Mouse (Mus musculus) CH12.LX (cell line): Measurements from ENCODE around the gene Shld2. TPM values are rescaled to one million over a fixed set of nuclear protein-coding genes. Genes with fewer than 3 reads are reported as not detected.

Experiments
- DNase-seq: peaks from one replicate; pipeline ENCODE4 v3.0.0-alpha.2; 2013; ENCODE audit errors: extremely low read depth
- H3K27ac ChIP-seq: 2 replicates; pipeline ENCODE4 v1.5.1; 2012; ENCODE audit warnings: low read depth, mild to moderate bottlenecking, control low read depth, moderate library complexity; ENCODE audit not compliant: insufficient read depth
- H3K27me3 ChIP-seq: replicated peaks from 2 replicates; pipeline ENCODE3; 2012; ENCODE audit warnings: inconsistent platforms
- H3K36me3 ChIP-seq, 2 experiments: replicated peaks in 1 of 2; 2 replicates each; pipeline versions ENCODE3 to v1.6.1; 2012; ENCODE audit warnings: inconsistent platforms in 1 of 2, low read length in 1 of 2, mild to moderate bottlenecking in 1 of 2, mixed read lengths in 1 of 2, moderate library complexity in 1 of 2; ENCODE audit not compliant: control insufficient read depth in 1 of 2, insufficient read depth in 1 of 2
- H3K4me1 ChIP-seq, 2 experiments: 2 replicates each; pipeline ENCODE4 v1.6.1; 2012; ENCODE audit warnings: inconsistent platforms in 1 of 2, moderate library complexity in 1 of 2; ENCODE audit not compliant: insufficient read depth in 2 of 2, control insufficient read depth in 1 of 2
- H3K4me2 ChIP-seq: 2 replicates; pipeline ENCODE4 v1.6.1; 2012; ENCODE audit warnings: low read depth, mild to moderate bottlenecking, control low read depth; ENCODE audit not compliant: poor library complexity, insufficient read depth, severe bottlenecking
- H3K4me3 ChIP-seq, 3 experiments: fragments of 150-350 bp in 1 of 3; sonication (generic) in 1 of 3; replicated peaks in 1 of 3; 2 replicates each; pipeline versions ENCODE3 to v1.5.1; 2011 to 2012; ENCODE audit warnings: low read depth in 2 of 3, low read length in 2 of 3, mild to moderate bottlenecking in 2 of 3, moderate library complexity in 2 of 3, control low read depth in 1 of 3, improper control_type of control experiment in 1 of 3, inconsistent platforms in 1 of 3, mixed read lengths in 1 of 3; ENCODE audit not compliant: poor library complexity in 1 of 3
- H3K79me2 ChIP-seq: replicated peaks from 2 replicates; pipeline ENCODE4 v1.6.1; 2012; ENCODE audit warnings: mild to moderate bottlenecking, moderate library complexity; ENCODE audit not compliant: control insufficient read depth, poor library complexity, insufficient read depth, severe bottlenecking; ENCODE audit errors: extremely low read depth
- H3K9ac ChIP-seq: 2 replicates; pipeline ENCODE4 v1.6.1; 2012; ENCODE audit warnings: low read depth, mild to moderate bottlenecking, control low read depth, moderate library complexity; ENCODE audit not compliant: insufficient read depth
- H3K9me3 ChIP-seq: replicated peaks from 2 replicates; pipeline ENCODE3; 2012; ENCODE audit warnings: low read length, inconsistent platforms, mixed read lengths
- BHLHE40 ChIP-seq: IDR thresholded peaks from 2 replicates; pipeline ENCODE4 v1.6.1; 2011; ENCODE audit warnings: mild to moderate bottlenecking, low read depth, low read length, improper control_type of control experiment
- CHD2 ChIP-seq: IDR thresholded peaks from 2 replicates; pipeline ENCODE4 v1.6.1; 2011; ENCODE audit warnings: low read length, improper control_type of control experiment
- CTCF ChIP-seq, 2 experiments: IDR thresholded peaks in 1 of 2; conservative IDR thresholded peaks in 1 of 2; 2 replicates each; pipeline ENCODE4 v1.5.1; 2011 to 2012; ENCODE audit warnings: low read depth in 2 of 2, low read length in 2 of 2, improper control_type of control experiment in 1 of 2, inconsistent platforms in 1 of 2, mild to moderate bottlenecking in 1 of 2, moderate library complexity in 1 of 2
- ELF1 ChIP-seq: IDR thresholded peaks from 2 replicates; pipeline ENCODE4 v1.6.1; 2014; ENCODE audit warnings: low read depth, mild to moderate bottlenecking, inconsistent platforms, low read length, improper control_type of control experiment
- EP300 ChIP-seq: IDR thresholded peaks from 2 replicates; pipeline ENCODE4 v1.6.1; 2011; ENCODE audit warnings: low read length, improper control_type of control experiment
- ETS1 ChIP-seq: conservative IDR thresholded peaks from 2 replicates; pipeline ENCODE4 v1.6.1; 2012; ENCODE audit warnings: low read depth, mild to moderate bottlenecking, inconsistent platforms, low read length, improper control_type of control experiment, moderate library complexity
- GABPA ChIP-seq: IDR thresholded peaks from 2 replicates; pipeline ENCODE4 v1.6.1; 2012; ENCODE audit warnings: low read depth, low read length, improper control_type of control experiment, inconsistent platforms; ENCODE audit not compliant: insufficient replicate concordance
- HCFC1 ChIP-seq: IDR thresholded peaks from 2 replicates; pipeline ENCODE4 v1.6.1; 2012; ENCODE audit warnings: low read depth, mild to moderate bottlenecking, inconsistent platforms, low read length, improper control_type of control experiment
- IRF4 ChIP-seq: IDR thresholded peaks from 2 replicates; pipeline ENCODE4 v1.6.1; 2014; ENCODE audit warnings: low read depth, mild to moderate bottlenecking, inconsistent platforms, low read length, improper control_type of control experiment
- JUN ChIP-seq: IDR thresholded peaks from 2 replicates; pipeline ENCODE4 v1.6.1; 2011; ENCODE audit warnings: low read depth, mild to moderate bottlenecking, low read length, improper control_type of control experiment, moderate library complexity; ENCODE audit not compliant: insufficient read depth
- JUND ChIP-seq: conservative IDR thresholded peaks from 2 replicates; pipeline ENCODE4 v1.6.1; 2011; ENCODE audit warnings: low read depth, low read length, improper control_type of control experiment
- MAFK ChIP-seq: IDR thresholded peaks from 2 replicates; pipeline ENCODE4 v1.6.1; 2011; ENCODE audit warnings: low read length, improper control_type of control experiment; ENCODE audit not compliant: insufficient replicate concordance
- MAX ChIP-seq: IDR thresholded peaks from 2 replicates; pipeline ENCODE4 v1.6.1; 2011; ENCODE audit warnings: low read length, improper control_type of control experiment
- MXI1 ChIP-seq: IDR thresholded peaks from 2 replicates; pipeline ENCODE4 v1.6.1; 2011; ENCODE audit warnings: mild to moderate bottlenecking, low read depth, low read length, improper control_type of control experiment
- PAX5 ChIP-seq: IDR thresholded peaks from 2 replicates; pipeline ENCODE4 v1.6.1; 2012; ENCODE audit warnings: low read length, inconsistent platforms, mixed read lengths
- POLR2AphosphoS2 ChIP-seq: IDR thresholded peaks from 2 replicates; pipeline ENCODE4 v1.6.1; 2011; ENCODE audit warnings: low read depth, low read length, improper control_type of control experiment
- SIN3A ChIP-seq: IDR thresholded peaks from 2 replicates; pipeline ENCODE4 v1.6.1; 2012; ENCODE audit warnings: low read length, improper control_type of control experiment, inconsistent platforms
- SMC3 ChIP-seq: IDR thresholded peaks from 2 replicates; pipeline ENCODE4 v1.6.1; 2011; ENCODE audit warnings: low read depth, low read length, improper control_type of control experiment
- USF1 ChIP-seq: IDR thresholded peaks from 2 replicates; pipeline ENCODE4 v1.6.1; 2014; ENCODE audit warnings: low read depth, mild to moderate bottlenecking, inconsistent platforms, low read length, improper control_type of control experiment
- USF2 ChIP-seq: conservative IDR thresholded peaks from 2 replicates; pipeline ENCODE4 v1.6.1; 2011; ENCODE audit warnings: low read depth, low read length, improper control_type of control experiment
- ZMIZ1 ChIP-seq: IDR thresholded peaks from 2 replicates; pipeline ENCODE4 v1.6.1; 2012; ENCODE audit warnings: low read depth, mild to moderate bottlenecking, inconsistent platforms, low read length, improper control_type of control experiment
- dilution Hi-C: fragments of 300-500 bp; cut with MboI; formaldehyde crosslinking; loops from 2 replicates; pipeline ENCODE4 v1.14.3; 2020; ENCODE audit warnings: low sequenced_read_pairs; ENCODE audit not compliant: extremely low pct_unique_long_range_greater_than_20kb, extremely low pct_ligation_motif_present
- in situ Hi-C: fragments of 300-500 bp; cut with MboI; formaldehyde crosslinking; loops from 3 replicates; pipeline ENCODE4 v1.14.3; 2019; ENCODE audit warnings: low sequenced_read_pairs, low pct_ligation_motif_present, low pct_unique_long_range_greater_than_20kb, mixed read lengths
- polyA plus RNA-seq: library from polyadenylated mRNA; unstranded; fragments of >175 nt; gene quantifications from 2 replicates; pipeline ENCODE4 v1.2.1, GENCODE M21; 2012; ENCODE audit warnings: low read depth; ENCODE audit not compliant: insufficient read length
- total RNA-seq, 2 experiments: library from RNA; depleted of rRNA; stranded (reverse); fragments of 300-350 nt in 1 of 2; fragments of >200 nt in 1 of 2; gene quantifications; 2 replicates each; pipeline ENCODE4 v1.2.3; 2012 to 2014

Gene Shld2
- total and polyA plus RNA-seq, 3 experiments = 12.0 to 21.8 (median 13.9) TPM

GRCm38 (mm10) chr14:34290229-34290628 is 20.1 kb downstream of the Shld2 start:
- dilution Hi-C loops (no loop called here), in situ Hi-C loops (no loop called here)
- H3K27ac ChIP-seq = no peak overlapping the region
- H3K4me1 ChIP-seq = no peaks in the 10 kb centered on the region
- no peak overlapping the region for H3K4me3 ChIP-seq
- TF ChIP-seq POLR2AphosphoS2 = no peak
- no peak for TF ChIP-seq SIN3A
- TF ChIP-seq CTCF (conservative IDR thresholded peaks at IDR 0.05 in 1 of 2, IDR thresholded peaks at IDR 0.05 in 1 of 2; ENCODE audit: low read depth in 2 of 2, low read length in 2 of 2) = no peak
- no peak for TF ChIP-seq MAX
- no peak for TF ChIP-seq HCFC1
- no peak for TF ChIP-seq MXI1
- no peak for TF ChIP-seq JUN
- no peak for TF ChIP-seq JUND
- no peak for TF ChIP-seq ZMIZ1
- no peaks in the 10 kb centered on the region for H3K27me3 ChIP-seq
- no peak overlapping the region for H3K9ac ChIP-seq
- DNase-seq = no peak
- no peak overlapping the region for H3K4me2 ChIP-seq
- H3K9me3 ChIP-seq = no peaks in the 10 kb centered on the region
- peaks cover 0 to 10% of the 10 kb centered on the region in 2 experiments for H3K36me3 ChIP-seq
- no peaks in the 10 kb centered on the region for H3K79me2 ChIP-seq

- Histone ChIP-seq H3K4me2 (no peak overlapping the region), H3K36me3 (peaks cover 0 to 7% of the 10 kb centered on the region in 2 experiments), H3K4me3 (no peak overlapping the region), H3K27me3 (no peaks in the 10 kb centered on the region), H3K4me1 (no peaks in the 10 kb centered on the region), H3K79me2 (no peaks in the 10 kb centered on the region), H3K27ac (no peak overlapping the region), H3K9me3 (no peaks in the 10 kb centered on the region)
- dilution Hi-C loops = no loop called here
- DNase-seq = no peak
- TF ChIP-seq USF1 (no peak), EP300 (no peak), MXI1 (no peak), GABPA (no peak), CHD2 (no peak), USF2 (no peak), ETS1 (no peak), ELF1 (no peak), SMC3 (no peak), PAX5 (no peak), IRF4 (no peak), MAX (no peak), MAFK (no peak), BHLHE40 (no peak)
- TF ChIP-seq, all 38 proteins: peak for 0
- no peak overlapping the region for H3K9ac ChIP-seq
- in situ Hi-C loops = no loop called here
Observed at GRCm38 (mm10) chr14:34289259-34290015, 20.9 kb downstream of the Shld2 start.
